Mouse (Mus musculus) lung, embryonic 16.5 days (tissue): ENCODE measurements at regions not wholly inside any gene's neighbourhood (a gene's known extent, or its start where the extent isn't known, plus 50 kb on each side); places are given as distances from the start of the nearest gene placed in this dataset.

Source experiments
- ATAC-seq: fragments of 200-750 bp; cut with Nextera tagmentation; 2 replicates; pipeline ENCODE4 v1.8.0; 2017; ENCODE audit warnings: low read depth, mild to moderate bottlenecking, moderate library complexity
- H3K27ac ChIP-seq: fragments of 300-500 bp; sonication (generic); 2 replicates; pipeline ENCODE4 v1.5.1; 2014; ENCODE audit warnings: mild to moderate bottlenecking, control low read depth, low read length
- H3K27me3 ChIP-seq: fragments of 300-500 bp; sonication (generic); 2 replicates; pipeline ENCODE4 v1.6.1; 2014; ENCODE audit warnings: low read depth, low read length, mixed read lengths; ENCODE audit not compliant: control insufficient read depth, insufficient read depth
- H3K36me3 ChIP-seq: fragments of 300-500 bp; sonication (generic); 2 replicates; pipeline ENCODE4 v1.6.1; 2014; ENCODE audit warnings: low read length; ENCODE audit not compliant: control insufficient read depth, insufficient read depth
- H3K4me1 ChIP-seq: fragments of 300-500 bp; sonication (generic); replicated peaks from 2 replicates; pipeline ENCODE4 v1.6.1; 2014; ENCODE audit warnings: low read length, mixed read lengths; ENCODE audit not compliant: control insufficient read depth, insufficient read depth
- H3K4me2 ChIP-seq: fragments of 300-500 bp; sonication (generic); 2 replicates; pipeline ENCODE4 v1.6.1; 2014; ENCODE audit warnings: low read depth, low read length, control low read depth
- H3K4me3 ChIP-seq: fragments of 300-500 bp; sonication (generic); 2 replicates; pipeline ENCODE4 v1.5.1; 2014; ENCODE audit warnings: mild to moderate bottlenecking, low read length, control low read depth
- H3K9ac ChIP-seq: fragments of 300-500 bp; sonication (generic); 2 replicates; pipeline ENCODE4 v1.6.1; 2014; ENCODE audit warnings: low read length, control low read depth
- H3K9me3 ChIP-seq: fragments of 300-500 bp; sonication (generic); 2 replicates; pipeline ENCODE4 v1.6.1; 2016; ENCODE audit warnings: low read length; ENCODE audit not compliant: control insufficient read depth
- WGBS: fragments of 180-500 bp; shearing (Covaris S2); extraction: QIAGEN DNeasy Blood & Tissue Kit; methylation state at CpG from one replicate; pipeline ENCODE4 v1.1.7; 2014; 5-methylcytosine and 5-hydroxymethylcytosine counted together

- no peak overlapping the region for H3K4me3 ChIP-seq
- H3K4me1 ChIP-seq, result peaks cover 5% of the 10 kb centered on the region
- H3K4me2 ChIP-seq, result no peak overlapping the region
- H3K27me3 ChIP-seq, result no peaks in the 10 kb centered on the region
- no peak overlapping the region for H3K27ac ChIP-seq
- H3K9me3 ChIP-seq, result no peaks in the 10 kb centered on the region
- H3K36me3 ChIP-seq, result no peaks in the 10 kb centered on the region
- ATAC-seq, result no peak
- no peak overlapping the region for H3K9ac ChIP-seq
- 52% methylated on average over 1 of the region's 1 CpGs for WGBS
Observed at GRCm38 (mm10) chr4:81757905-81758304, 315.3 kb upstream of the Mpdz start.

GRCm38 (mm10) chr4:81744629-81745509 is 302.3 kb upstream of the Mpdz start:
- ATAC-seq, result peak; percentile 96
- Histone ChIP-seq H3K27ac (peak overlapping the region; percentile 93), H3K27me3 (no peaks in the 10 kb centered on the region), H3K4me3 (no peak overlapping the region), H3K36me3 (no peaks in the 10 kb centered on the region), H3K4me2 (peak overlapping the region; percentile 24; the same call in 1 of the 2 replicates), H3K4me1 (peaks cover 22% of the 10 kb centered on the region), H3K9ac (no peak overlapping the region), H3K9me3 (no peaks in the 10 kb centered on the region)
- 10% methylated on average over 18 of the region's 18 CpGs for WGBS

GRCm38 (mm10) chr4:81743978-81744628 is 301.5 kb upstream of the Mpdz start:
- WGBS, result 18% methylated on average over 8 of the region's 8 CpGs
- H3K9me3 ChIP-seq, result no peaks in the 10 kb centered on the region
- H3K9ac ChIP-seq, result peak overlapping the region; percentile 49
- no peaks in the 10 kb centered on the region for H3K27me3 ChIP-seq
- no peaks in the 10 kb centered on the region for H3K36me3 ChIP-seq
- H3K4me2 ChIP-seq, result peak overlapping the region; percentile 19
- H3K4me3 ChIP-seq, result no peak overlapping the region
- H3K4me1 ChIP-seq, result peaks cover 20% of the 10 kb centered on the region
- H3K27ac ChIP-seq, result peak overlapping the region; percentile 93
- ATAC-seq, result peak; percentile 27; the same call in 1 of the 2 replicates

GRCm38 (mm10) chr4:81742536-81743459 is 300.2 kb upstream of the Mpdz start:
- Histone ChIP-seq H3K4me1 (peaks cover 20% of the 10 kb centered on the region), H3K9ac (no peak overlapping the region), H3K4me2 (no peak overlapping the region), H3K27me3 (no peaks in the 10 kb centered on the region), H3K9me3 (no peaks in the 10 kb centered on the region), H3K27ac (0 out of 2 replicates have a peak overlapping the region, but pooled peaks have one; percentile 25), H3K4me3 (no peak overlapping the region), H3K36me3 (no peaks in the 10 kb centered on the region)
- ATAC-seq, result no peak
- WGBS, result 34% methylated on average over 4 of the region's 4 CpGs

- no peak for ATAC-seq
- Histone ChIP-seq H3K27me3 (no peaks in the 10 kb centered on the region), H3K9me3 (no peaks in the 10 kb centered on the region), H3K9ac (no peak overlapping the region), H3K27ac (no peak overlapping the region), H3K4me1 (no peaks in the 10 kb centered on the region), H3K36me3 (no peaks in the 10 kb centered on the region), H3K4me2 (no peak overlapping the region), H3K4me3 (no peak overlapping the region)
- WGBS, result 96% methylated on average over 2 of the region's 2 CpGs
Observed at GRCm38 (mm10) chr4:81734391-81734790, 291.8 kb upstream of the Mpdz start.

- Histone ChIP-seq H3K4me2 (no peak overlapping the region), H3K9me3 (no peaks in the 10 kb centered on the region), H3K4me3 (no peak overlapping the region), H3K9ac (no peak overlapping the region), H3K36me3 (no peaks in the 10 kb centered on the region), H3K27ac (no peak overlapping the region), H3K27me3 (no peaks in the 10 kb centered on the region), H3K4me1 (peaks cover 8% of the 10 kb centered on the region)
- no peak for ATAC-seq
- WGBS, result 56% methylated on average over 2 of the region's 2 CpGs
Observed at GRCm38 (mm10) chr4:81730386-81730785, 287.8 kb upstream of the Mpdz start.

GRCm38 (mm10) chr4:81728961-81729360 is 286.3 kb upstream of the Mpdz start:
- 55% methylated on average over 3 of the region's 3 CpGs for WGBS
- no peak for ATAC-seq
- Histone ChIP-seq H3K9ac (no peak overlapping the region), H3K9me3 (no peaks in the 10 kb centered on the region), H3K4me1 (peaks cover 8% of the 10 kb centered on the region), H3K36me3 (no peaks in the 10 kb centered on the region), H3K27me3 (no peaks in the 10 kb centered on the region), H3K27ac (0 out of 2 replicates have a peak overlapping the region, but pooled peaks have one; percentile 36), H3K4me2 (no peak overlapping the region), H3K4me3 (no peak overlapping the region)

- WGBS, result 44% methylated on average over 12 of the region's 12 CpGs
- ATAC-seq, result peak; percentile 93
- Histone ChIP-seq H3K4me1 (peaks cover 8% of the 10 kb centered on the region), H3K4me2 (no peak overlapping the region), H3K27ac (peak overlapping the region; percentile 55), H3K27me3 (no peaks in the 10 kb centered on the region), H3K36me3 (no peaks in the 10 kb centered on the region), H3K9ac (no peak overlapping the region), H3K9me3 (no peaks in the 10 kb centered on the region), H3K4me3 (no peak overlapping the region)
Observed at GRCm38 (mm10) chr4:81727735-81728581, 285.3 kb upstream of the Mpdz start.
